Mouse (Mus musculus) megakaryocyte, adult 5-6 weeks (primary cell): Measurements from ENCODE around the gene Ccdc54. TPM values are rescaled to one million over a fixed set of nuclear protein-coding genes. Genes with fewer than 3 reads are reported as not detected.
A peak's percentile ranks its signal among the peaks of the same experiment; 100 is the strongest.

Experiments used
- ATAC-seq: 2 replicates; pipeline ENCODE4 v1.8.0; 2016; ENCODE audit warnings: mild to moderate bottlenecking, inconsistent platforms; ENCODE audit not compliant: poor library complexity, severe bottlenecking
- total RNA-seq, 2 experiments: library from RNA; stranded (forward) in 1 of 2; stranded (reverse) in 1 of 2; fragments of 153-499, 151-499 nt in 1 of 2; fragments of 221-1000, 200-1000 nt in 1 of 2; gene quantifications; 2 replicates each; pipeline versions ENCODE4 v1.2.3 to v1.2.4; 2015 to 2017

Gene Ccdc54
- total RNA-seq (2015): not detected in 2 replicates
- total RNA-seq (2017): not detected in 2 replicates

GRCm38 (mm10) chr16:50591054-50591453 is at the start of gene Ccdc54:
TSS of gene Ccdc54 (minus strand) at chr16:50591154.
- ATAC-seq: no peak

- peak; percentile 93 for ATAC-seq
Observed at GRCm38 (mm10) chr16:50632585-50632984, 41.6 kb upstream of the Ccdc54 start.

GRCm38 (mm10) chr16:50615569-50615968 is 24.6 kb upstream of the Ccdc54 start:
- no peak for ATAC-seq

GRCm38 (mm10) chr16:50612944-50613343 is 22.0 kb upstream of the Ccdc54 start:
- peak; percentile 95 for ATAC-seq

- no peak for ATAC-seq
Observed at GRCm38 (mm10) chr16:50610580-50610979, 19.6 kb upstream of the Ccdc54 start.

GRCm38 (mm10) chr16:50607776-50608562 is 17.0 kb upstream of the Ccdc54 start:
- no peak for ATAC-seq

- ATAC-seq: no peak
Observed at GRCm38 (mm10) chr16:50604826-50605225, 13.9 kb upstream of the Ccdc54 start.

GRCm38 (mm10) chr16:50601947-50602346 is 11.0 kb upstream of the Ccdc54 start:
- ATAC-seq: no peak

GRCm38 (mm10) chr16:50600665-50601064 is 9.7 kb upstream of the Ccdc54 start:
- ATAC-seq: no peak

GRCm38 (mm10) chr16:50596679-50597078 is 5.7 kb upstream of the Ccdc54 start:
- no peak for ATAC-seq

- ATAC-seq: no peak
Observed at GRCm38 (mm10) chr16:50596171-50596570, 5.2 kb upstream of the Ccdc54 start.

GRCm38 (mm10) chr16:50594876-50595275 is 3.9 kb upstream of the Ccdc54 start:
- ATAC-seq: no peak

- ATAC-seq: no peak
Observed at GRCm38 (mm10) chr16:50593361-50593760, 2.4 kb upstream of the Ccdc54 start.

GRCm38 (mm10) chr16:50589574-50590151 is 1.3 kb downstream of the Ccdc54 start:
- ATAC-seq: peak; percentile 61

GRCm38 (mm10) chr16:50588191-50588590 is 2.8 kb downstream of the Ccdc54 start:
- peak; percentile 77 for ATAC-seq

- ATAC-seq: no peak
Observed at GRCm38 (mm10) chr16:50587139-50587538, 3.8 kb downstream of the Ccdc54 start.

GRCm38 (mm10) chr16:50578361-50578760 is 12.6 kb downstream of the Ccdc54 start:
- ATAC-seq: no peak

GRCm38 (mm10) chr16:50572557-50572956 is 18.4 kb downstream of the Ccdc54 start:
- ATAC-seq: no peak

GRCm38 (mm10) chr16:50559163-50559771 is 31.7 kb downstream of the Ccdc54 start:
- ATAC-seq: no peak

- ATAC-seq: no peak
Observed at GRCm38 (mm10) chr16:50553828-50554227, 37.1 kb downstream of the Ccdc54 start.

GRCm38 (mm10) chr16:50551871-50552528 is 39.0 kb downstream of the Ccdc54 start:
- ATAC-seq: peak; percentile 60
